Mouse (Mus musculus): ENCODE measurements around the gene Zbtb4. TPM values are rescaled to one million over a fixed set of nuclear protein-coding genes. Genes with fewer than 3 reads are reported as not detected.

Gene Zbtb4
- 24.0 TPM for polyA plus RNA-seq (2014; fragmentation: Illumina TruSeq; extraction: RNeasy Lipid Tissue Mini Kit (QIAGEN cat#74804); ENCODE audit: low read depth, low replicate concordance)

DNA sequence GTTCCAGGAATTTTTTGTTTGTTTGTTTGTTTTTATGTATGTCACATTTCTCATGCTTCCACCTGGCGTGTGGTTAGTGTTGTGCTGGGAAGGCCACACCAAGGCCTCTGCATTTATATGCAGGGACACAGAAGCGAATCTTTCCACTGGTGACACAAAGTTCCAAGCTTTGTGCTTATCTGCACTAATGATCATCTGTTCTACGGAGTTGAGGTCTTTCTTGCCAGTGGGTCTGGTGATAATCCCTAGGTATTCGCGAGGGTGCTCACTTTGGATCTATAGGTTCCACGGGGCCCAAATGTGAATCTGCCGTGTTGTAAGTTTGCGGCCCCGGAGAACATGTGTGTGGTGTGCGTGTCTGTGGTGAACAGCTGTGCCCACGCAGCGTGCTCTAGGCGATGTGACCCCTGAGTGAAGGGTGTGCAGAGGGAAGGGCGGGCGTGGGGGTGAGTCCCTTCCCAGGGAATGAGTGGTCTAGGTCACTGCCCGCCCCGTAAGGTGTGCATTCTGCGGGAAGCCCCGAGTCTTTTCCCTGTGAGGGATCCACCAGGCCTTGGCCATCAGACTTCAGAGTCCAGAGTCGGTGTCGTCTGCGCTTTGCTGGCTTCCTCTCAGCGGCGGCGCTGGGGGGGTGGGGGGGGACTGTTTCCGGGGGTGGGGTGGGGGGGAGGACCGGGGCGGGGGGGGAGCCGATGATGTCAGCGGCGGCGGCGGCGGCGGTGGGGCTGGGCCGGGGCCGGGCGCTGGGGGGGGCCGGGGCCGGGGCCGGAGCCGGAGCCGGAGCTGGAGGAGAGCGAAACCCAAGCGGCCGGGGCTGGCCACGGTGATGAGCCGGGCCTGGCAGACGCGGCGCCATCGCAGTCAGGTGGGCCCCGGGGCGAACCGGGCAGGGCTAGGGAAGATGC is at the start of gene Zbtb4:
TSS of gene Zbtb4 (plus strand) at position 692 of the 905 bp plus-strand sequence.

DNA sequence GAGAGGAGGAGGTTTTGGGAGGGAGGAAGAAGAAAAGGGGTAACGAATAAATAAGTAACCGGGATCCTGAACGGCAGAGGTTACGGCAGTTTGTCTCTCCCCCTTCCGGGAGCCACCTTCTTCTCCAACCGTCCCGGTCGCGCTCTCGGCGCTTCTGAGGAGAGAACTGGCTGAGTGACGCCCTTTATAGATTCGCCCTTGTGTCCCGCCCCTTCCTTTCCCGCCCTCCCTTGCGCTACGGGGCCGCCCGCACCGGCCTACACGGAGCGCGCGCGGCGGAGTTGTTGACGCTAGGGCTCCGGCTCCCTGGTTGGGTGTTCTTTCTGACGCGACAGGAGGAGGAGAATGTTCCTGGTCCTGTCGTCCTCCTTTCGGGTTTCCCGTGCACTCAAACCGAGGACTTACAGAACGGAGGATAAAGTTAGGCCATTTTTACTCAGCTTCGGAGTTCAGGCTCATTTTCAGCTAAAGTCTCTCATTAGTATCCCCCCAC is 7.2 kb upstream of the Zbtb4 start, which contains the start of gene Polr2a:
TSS of gene Polr2a (minus strand) at position 160 of the 493 bp plus-strand sequence.

DNA sequence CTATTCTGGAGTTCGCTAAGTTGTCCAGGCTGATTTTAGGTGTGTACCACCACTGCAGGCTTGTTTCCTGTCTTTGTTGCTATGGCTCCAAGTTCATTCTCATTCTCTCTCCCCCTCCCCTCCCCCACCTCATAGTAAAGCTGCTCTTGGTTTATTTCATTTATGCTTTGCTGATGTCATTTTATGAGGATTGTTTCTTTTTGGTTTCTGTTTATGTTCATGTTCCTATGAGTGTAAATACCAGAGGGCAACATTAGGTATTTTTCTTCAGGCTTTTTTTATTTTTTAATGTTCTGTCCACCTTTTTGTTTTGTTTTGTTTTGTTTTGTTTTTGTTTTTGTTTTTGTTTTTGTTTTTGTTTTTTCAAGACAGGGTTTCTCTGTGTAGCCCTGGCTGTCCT is 3.8 kb upstream of the Zbtb4 start, which contains the start of gene Slc35g3:
TSS of gene Slc35g3 (minus strand) at position 101 of the 400 bp plus-strand sequence.

DNA sequence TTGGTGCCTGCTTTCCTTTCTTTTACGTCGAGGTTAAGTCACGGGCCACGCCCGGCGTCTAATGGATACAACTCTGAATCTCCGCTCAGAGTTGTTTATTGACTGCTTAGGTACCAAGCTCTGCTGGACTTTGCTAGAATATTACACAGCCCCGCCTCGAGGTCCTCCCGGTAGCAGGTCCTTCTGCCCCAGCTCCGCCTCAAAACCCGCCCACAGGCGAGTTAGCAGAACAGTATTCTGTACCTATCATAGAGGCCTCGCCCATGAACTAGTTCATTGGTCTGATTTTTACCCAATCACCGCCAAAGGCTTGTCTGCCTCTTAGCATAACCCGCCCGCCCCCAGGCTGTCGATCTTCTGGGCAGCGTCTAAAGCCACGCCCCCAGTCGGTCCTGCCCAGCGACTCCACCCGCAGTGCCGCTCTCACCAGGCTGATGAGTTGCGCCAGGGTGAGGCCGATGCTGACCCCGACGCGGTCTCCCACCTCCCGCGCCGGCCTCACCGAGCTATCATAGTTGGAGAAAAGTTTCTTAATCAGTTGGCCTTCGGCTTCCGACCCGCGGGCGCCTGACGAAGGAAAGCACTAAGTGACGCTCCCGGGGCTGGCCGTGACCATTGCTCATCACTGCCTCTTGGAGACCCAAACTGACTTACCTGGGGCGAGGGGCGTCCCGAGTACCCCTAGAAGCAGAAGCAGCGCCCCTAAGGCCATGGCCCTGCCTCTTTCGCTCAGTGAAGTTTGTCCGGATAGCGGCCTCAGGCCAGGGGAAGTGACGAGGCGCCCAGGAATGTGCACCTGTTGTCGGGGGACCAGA is 29.7 kb downstream of the Zbtb4 start, which contains the start of gene Chrnb1:
TSS of gene Chrnb1 (minus strand) at position 776 of the 815 bp plus-strand sequence.

DNA sequence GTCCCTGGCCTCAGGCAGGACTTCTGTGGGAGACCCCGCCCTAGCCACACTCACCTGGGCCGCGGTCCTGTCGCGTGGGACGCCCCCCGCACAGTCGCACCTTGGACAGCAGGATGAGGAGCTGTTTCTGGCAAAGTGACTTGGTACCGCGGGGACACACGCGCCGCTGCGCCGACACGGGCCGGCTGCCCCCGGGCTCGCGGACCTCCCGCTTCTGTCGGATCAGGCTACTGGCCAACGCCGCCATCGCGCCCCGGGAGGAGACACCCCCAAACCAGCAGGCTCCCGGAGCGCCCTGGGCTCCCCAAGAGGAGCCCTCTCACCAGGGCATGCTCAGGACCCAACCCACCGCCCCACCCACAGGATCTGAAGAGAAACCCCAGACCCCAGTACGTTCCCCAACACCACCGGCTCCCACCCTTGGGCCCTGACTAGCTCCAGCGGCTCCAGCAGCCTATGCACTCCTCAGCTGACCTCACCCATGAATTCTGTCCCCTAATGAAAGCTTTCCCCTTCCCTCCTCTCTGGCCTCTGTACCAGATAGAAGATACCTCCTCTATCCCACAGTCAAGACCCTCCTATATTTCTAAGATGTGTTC is 35.8 kb downstream of the Zbtb4 start, which contains the start of gene Fgf11:
TSS of gene Fgf11 (minus strand) at position 479 of the 599 bp plus-strand sequence.

DNA sequence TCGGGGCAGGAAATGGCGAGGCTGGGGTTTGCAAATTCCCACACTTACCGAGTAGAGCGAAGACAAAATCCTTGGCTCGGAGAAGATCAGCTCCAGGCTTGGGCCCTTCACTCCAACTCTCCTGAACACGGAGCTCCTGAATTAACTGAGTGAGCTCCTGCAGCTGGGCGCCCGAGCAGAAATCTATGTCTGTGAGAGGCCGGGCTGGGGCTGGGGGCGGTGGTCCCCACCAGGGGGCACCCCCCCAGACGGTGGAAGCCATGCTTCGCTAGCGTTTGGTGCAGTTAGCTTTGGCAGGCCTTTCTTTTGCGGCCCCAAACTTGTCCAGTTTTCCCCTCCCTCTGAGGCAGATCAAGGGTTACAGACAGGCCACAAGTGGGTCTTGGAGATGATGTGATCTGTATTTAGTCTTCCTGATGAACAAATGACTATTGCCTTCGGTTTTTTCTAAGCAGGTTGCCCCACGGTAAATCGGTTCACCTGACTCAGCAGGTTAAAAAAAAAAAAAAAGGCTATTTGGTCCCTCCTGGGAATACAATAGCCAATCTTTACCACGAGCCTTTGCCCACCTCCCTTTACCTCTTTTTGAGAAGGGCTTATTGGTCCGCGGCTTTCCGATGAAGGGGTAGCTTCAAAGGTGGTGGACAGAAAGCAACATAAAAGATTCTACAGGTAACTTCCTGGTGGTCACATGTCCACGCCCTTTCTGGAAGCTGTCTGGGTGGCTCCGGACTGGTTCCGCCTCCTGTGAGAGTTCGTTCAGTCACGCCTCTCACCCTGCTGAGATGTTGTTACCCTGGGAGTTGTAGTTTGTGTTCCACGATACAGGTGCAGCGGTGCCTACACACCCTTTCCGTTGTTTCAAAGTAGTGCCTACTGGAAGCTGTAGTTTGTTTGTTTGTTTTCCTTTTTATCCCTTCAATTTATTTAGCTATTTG is 39.5 kb downstream of the Zbtb4 start, which contains the start of gene Tmem102:
TSS of gene Tmem102 (minus strand) at position 653 of the 938 bp plus-strand sequence.

DNA sequence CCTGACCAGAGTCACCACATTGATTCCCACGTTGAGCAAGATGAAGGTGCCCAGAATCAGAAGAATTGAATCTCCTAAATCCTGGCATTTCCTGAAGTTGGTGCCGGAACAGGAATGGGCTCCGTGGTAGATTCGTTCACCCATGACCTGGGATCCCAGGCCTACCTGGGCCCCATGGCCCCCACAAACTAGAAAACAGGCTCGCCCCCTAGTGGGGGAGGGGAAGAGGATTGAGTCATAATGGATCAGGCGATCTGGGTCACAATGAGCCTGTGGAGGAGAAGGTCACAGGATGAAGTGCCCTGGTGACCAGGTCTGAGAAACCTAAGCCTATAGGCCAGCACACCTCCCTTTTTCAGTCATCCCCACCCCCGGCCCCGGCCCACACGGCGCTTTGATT is 49.4 kb downstream of the Zbtb4 start, which contains the start of gene Gm39566:
TSS of gene Gm39566 (minus strand) at position 144 of the 400 bp plus-strand sequence.

DNA sequence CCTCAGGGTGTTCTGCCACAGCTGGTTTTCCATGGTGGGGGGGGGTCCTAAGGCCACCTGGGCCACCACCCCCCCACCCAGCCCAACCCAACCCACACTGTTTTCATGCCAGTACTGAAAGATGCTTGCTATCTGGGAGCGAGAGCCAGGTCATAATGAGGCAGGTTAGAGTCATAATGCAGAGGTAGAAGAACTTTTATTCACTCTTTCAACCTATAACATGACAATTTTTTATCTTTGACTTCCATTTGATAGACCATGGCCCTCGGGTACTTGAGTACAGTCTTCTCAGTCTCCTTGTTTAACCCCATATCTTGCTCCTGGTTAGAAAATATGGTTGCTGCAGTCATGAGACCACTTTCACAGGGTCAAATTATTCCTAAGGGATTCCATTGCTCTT is 52.7 kb downstream of the Zbtb4 start, which contains the start of gene Spem2:
TSS of gene Spem2 (minus strand) at position 101 of the 400 bp plus-strand sequence.

DNA sequence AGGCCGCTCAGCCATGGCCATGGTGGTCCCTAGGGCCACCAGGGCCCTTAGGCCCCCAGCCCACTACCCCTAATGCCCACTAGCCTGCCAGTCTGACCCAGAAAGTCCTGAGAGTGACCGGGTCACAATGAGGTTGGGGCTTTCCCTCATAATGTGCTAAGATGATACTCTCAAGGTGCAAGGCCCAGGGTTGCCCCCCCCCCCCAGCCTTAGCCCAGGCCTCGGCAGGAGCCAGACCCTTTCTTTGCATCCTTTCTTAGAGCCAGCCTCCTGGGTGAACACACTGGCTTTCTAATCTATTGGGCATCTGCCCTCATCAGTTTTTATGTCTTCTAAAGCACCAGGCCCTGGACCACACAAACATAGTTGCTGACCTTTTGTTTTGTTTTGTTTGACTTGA is 56.4 kb downstream of the Zbtb4 start, which contains the start of gene Spem1:
TSS of gene Spem1 (minus strand) at position 101 of the 400 bp plus-strand sequence.

Other genes starting within 250 kb of the Zbtb4 start
- gene Dnah2, start 216.8 kb upstream of the Zbtb4 start, polyA plus RNA-seq (2014; fragmentation: Illumina TruSeq; extraction: RNeasy Lipid Tissue Mini Kit (QIAGEN cat#74804); ENCODE audit: low read depth, low replicate concordance), result 0.13 TPM
- 54.0 TPM for gene Efnb3, start 205.7 kb upstream of the Zbtb4 start, polyA plus RNA-seq (2014; fragmentation: Illumina TruSeq; extraction: RNeasy Lipid Tissue Mini Kit (QIAGEN cat#74804); ENCODE audit: low read depth, low replicate concordance)
- gene Wrap53, start 185.7 kb upstream of the Zbtb4 start, polyA plus RNA-seq (2014; fragmentation: Illumina TruSeq; extraction: RNeasy Lipid Tissue Mini Kit (QIAGEN cat#74804); ENCODE audit: low read depth, low replicate concordance), result 7.1 TPM
- gene Trp53, start 185.6 kb upstream of the Zbtb4 start, polyA plus RNA-seq (2014; fragmentation: Illumina TruSeq; extraction: RNeasy Lipid Tissue Mini Kit (QIAGEN cat#74804); ENCODE audit: low read depth, low replicate concordance), result 15.7 TPM
- 18.5 TPM for gene Atp1b2, start 160.0 kb upstream of the Zbtb4 start, polyA plus RNA-seq (2014; fragmentation: Illumina TruSeq; extraction: RNeasy Lipid Tissue Mini Kit (QIAGEN cat#74804); ENCODE audit: low read depth, low replicate concordance)
- gene Shbg, start 148.0 kb upstream of the Zbtb4 start, polyA plus RNA-seq (2014; fragmentation: Illumina TruSeq; extraction: RNeasy Lipid Tissue Mini Kit (QIAGEN cat#74804); ENCODE audit: low read depth, low replicate concordance), result not detected
- gene Sat2, start 143.9 kb upstream of the Zbtb4 start, polyA plus RNA-seq (2014; fragmentation: Illumina TruSeq; extraction: RNeasy Lipid Tissue Mini Kit (QIAGEN cat#74804); ENCODE audit: low read depth, low replicate concordance), result 7.8 TPM
- gene Fxr2, start 132.9 kb upstream of the Zbtb4 start, polyA plus RNA-seq (2014; fragmentation: Illumina TruSeq; extraction: RNeasy Lipid Tissue Mini Kit (QIAGEN cat#74804); ENCODE audit: low read depth, low replicate concordance), result 102 TPM
- not detected for gene Sox15, start 110.6 kb upstream of the Zbtb4 start, polyA plus RNA-seq (2014; fragmentation: Illumina TruSeq; extraction: RNeasy Lipid Tissue Mini Kit (QIAGEN cat#74804); ENCODE audit: low read depth, low replicate concordance)
- gene Mpdu1, start 103.3 kb upstream of the Zbtb4 start, polyA plus RNA-seq (2014; fragmentation: Illumina TruSeq; extraction: RNeasy Lipid Tissue Mini Kit (QIAGEN cat#74804); ENCODE audit: low read depth, low replicate concordance), result 26.2 TPM
- 10.7 TPM for gene Cd68, start 99.8 kb upstream of the Zbtb4 start, polyA plus RNA-seq (2014; fragmentation: Illumina TruSeq; extraction: RNeasy Lipid Tissue Mini Kit (QIAGEN cat#74804); ENCODE audit: low read depth, low replicate concordance)
- gene Eif4a1, start 93.5 kb upstream of the Zbtb4 start, polyA plus RNA-seq (2014; fragmentation: Illumina TruSeq; extraction: RNeasy Lipid Tissue Mini Kit (QIAGEN cat#74804); ENCODE audit: low read depth, low replicate concordance), result 274 TPM
- gene Senp3, start 83.8 kb upstream of the Zbtb4 start, polyA plus RNA-seq (2014; fragmentation: Illumina TruSeq; extraction: RNeasy Lipid Tissue Mini Kit (QIAGEN cat#74804); ENCODE audit: low read depth, low replicate concordance), result 55.9 TPM
- 3.4 TPM for gene Tnfsf13, start 80.1 kb upstream of the Zbtb4 start, polyA plus RNA-seq (2014; fragmentation: Illumina TruSeq; extraction: RNeasy Lipid Tissue Mini Kit (QIAGEN cat#74804); ENCODE audit: low read depth, low replicate concordance)
- 19.9 TPM for gene Tnfsf12, start 70.1 kb upstream of the Zbtb4 start, polyA plus RNA-seq (2014; fragmentation: Illumina TruSeq; extraction: RNeasy Lipid Tissue Mini Kit (QIAGEN cat#74804); ENCODE audit: low read depth, low replicate concordance)
- 10.4 TPM for gene Tnfsfm13, start 69.8 kb upstream of the Zbtb4 start, polyA plus RNA-seq (2014; fragmentation: Illumina TruSeq; extraction: RNeasy Lipid Tissue Mini Kit (QIAGEN cat#74804); ENCODE audit: low read depth, low replicate concordance)
- 20.8 TPM for gene Polr2a, start 7.3 kb upstream of the Zbtb4 start, polyA plus RNA-seq (2014; fragmentation: Illumina TruSeq; extraction: RNeasy Lipid Tissue Mini Kit (QIAGEN cat#74804); ENCODE audit: low read depth, low replicate concordance)
- not detected for gene Slc35g3, start 3.9 kb upstream of the Zbtb4 start, polyA plus RNA-seq (2014; fragmentation: Illumina TruSeq; extraction: RNeasy Lipid Tissue Mini Kit (QIAGEN cat#74804); ENCODE audit: low read depth, low replicate concordance)
- gene Chrnb1, start 30.0 kb downstream of the Zbtb4 start, polyA plus RNA-seq (2014; fragmentation: Illumina TruSeq; extraction: RNeasy Lipid Tissue Mini Kit (QIAGEN cat#74804); ENCODE audit: low read depth, low replicate concordance), result 7.0 TPM
- 3.8 TPM for gene Fgf11, start 35.9 kb downstream of the Zbtb4 start, polyA plus RNA-seq (2014; fragmentation: Illumina TruSeq; extraction: RNeasy Lipid Tissue Mini Kit (QIAGEN cat#74804); ENCODE audit: low read depth, low replicate concordance)
- not detected for gene Tmem102, start 39.7 kb downstream of the Zbtb4 start, polyA plus RNA-seq (2014; fragmentation: Illumina TruSeq; extraction: RNeasy Lipid Tissue Mini Kit (QIAGEN cat#74804); ENCODE audit: low read depth, low replicate concordance)
- gene Gm39566, start 49.4 kb downstream of the Zbtb4 start, polyA plus RNA-seq (2014; fragmentation: Illumina TruSeq; extraction: RNeasy Lipid Tissue Mini Kit (QIAGEN cat#74804); ENCODE audit: low read depth, low replicate concordance), result not detected
- not detected for gene Spem2, start 52.6 kb downstream of the Zbtb4 start, polyA plus RNA-seq (2014; fragmentation: Illumina TruSeq; extraction: RNeasy Lipid Tissue Mini Kit (QIAGEN cat#74804); ENCODE audit: low read depth, low replicate concordance)
- not detected for gene Spem1, start 56.3 kb downstream of the Zbtb4 start, polyA plus RNA-seq (2014; fragmentation: Illumina TruSeq; extraction: RNeasy Lipid Tissue Mini Kit (QIAGEN cat#74804); ENCODE audit: low read depth, low replicate concordance)
- 5.0 TPM for gene Nlgn2, start 71.9 kb downstream of the Zbtb4 start, polyA plus RNA-seq (2014; fragmentation: Illumina TruSeq; extraction: RNeasy Lipid Tissue Mini Kit (QIAGEN cat#74804); ENCODE audit: low read depth, low replicate concordance)
- gene Tmem256, start 72.6 kb downstream of the Zbtb4 start, polyA plus RNA-seq (2014; fragmentation: Illumina TruSeq; extraction: RNeasy Lipid Tissue Mini Kit (QIAGEN cat#74804); ENCODE audit: low read depth, low replicate concordance), result 282 TPM
- gene Plscr3, start 80.5 kb downstream of the Zbtb4 start, polyA plus RNA-seq (2014; fragmentation: Illumina TruSeq; extraction: RNeasy Lipid Tissue Mini Kit (QIAGEN cat#74804); ENCODE audit: low read depth, low replicate concordance), result 23.8 TPM
- gene Tnk1, start 92.8 kb downstream of the Zbtb4 start, polyA plus RNA-seq (2014; fragmentation: Illumina TruSeq; extraction: RNeasy Lipid Tissue Mini Kit (QIAGEN cat#74804); ENCODE audit: low read depth, low replicate concordance), result not detected
- not detected for gene Tmem95, start 112.1 kb downstream of the Zbtb4 start, polyA plus RNA-seq (2014; fragmentation: Illumina TruSeq; extraction: RNeasy Lipid Tissue Mini Kit (QIAGEN cat#74804); ENCODE audit: low read depth, low replicate concordance)
- gene Kctd11, start 115.5 kb downstream of the Zbtb4 start, polyA plus RNA-seq (2014; fragmentation: Illumina TruSeq; extraction: RNeasy Lipid Tissue Mini Kit (QIAGEN cat#74804); ENCODE audit: low read depth, low replicate concordance), result 4.2 TPM
- gene Acap1, start 129.6 kb downstream of the Zbtb4 start, polyA plus RNA-seq (2014; fragmentation: Illumina TruSeq; extraction: RNeasy Lipid Tissue Mini Kit (QIAGEN cat#74804); ENCODE audit: low read depth, low replicate concordance), result 0.81 TPM
- 2.9 TPM for gene 2810408A11Rik, start 135.1 kb downstream of the Zbtb4 start, polyA plus RNA-seq (2014; fragmentation: Illumina TruSeq; extraction: RNeasy Lipid Tissue Mini Kit (QIAGEN cat#74804); ENCODE audit: low read depth, low replicate concordance)
- 37.7 TPM for gene Neurl4, start 135.2 kb downstream of the Zbtb4 start, polyA plus RNA-seq (2014; fragmentation: Illumina TruSeq; extraction: RNeasy Lipid Tissue Mini Kit (QIAGEN cat#74804); ENCODE audit: low read depth, low replicate concordance)
- gene Gps2, start 148.0 kb downstream of the Zbtb4 start, polyA plus RNA-seq (2014; fragmentation: Illumina TruSeq; extraction: RNeasy Lipid Tissue Mini Kit (QIAGEN cat#74804); ENCODE audit: low read depth, low replicate concordance), result 44.4 TPM
- gene Eif5a, start 156.0 kb downstream of the Zbtb4 start, polyA plus RNA-seq (2014; fragmentation: Illumina TruSeq; extraction: RNeasy Lipid Tissue Mini Kit (QIAGEN cat#74804); ENCODE audit: low read depth, low replicate concordance), result 482 TPM
- 32.3 TPM for gene Ybx2, start 169.9 kb downstream of the Zbtb4 start, polyA plus RNA-seq (2014; fragmentation: Illumina TruSeq; extraction: RNeasy Lipid Tissue Mini Kit (QIAGEN cat#74804); ENCODE audit: low read depth, low replicate concordance)
- gene Slc2a4, start 182.3 kb downstream of the Zbtb4 start, polyA plus RNA-seq (2014; fragmentation: Illumina TruSeq; extraction: RNeasy Lipid Tissue Mini Kit (QIAGEN cat#74804); ENCODE audit: low read depth, low replicate concordance), result 385 TPM
- gene Cldn7, start 198.9 kb downstream of the Zbtb4 start, polyA plus RNA-seq (2014; fragmentation: Illumina TruSeq; extraction: RNeasy Lipid Tissue Mini Kit (QIAGEN cat#74804); ENCODE audit: low read depth, low replicate concordance), result 0.58 TPM
- 146 TPM for gene Ctdnep1, start 215.2 kb downstream of the Zbtb4 start, polyA plus RNA-seq (2014; fragmentation: Illumina TruSeq; extraction: RNeasy Lipid Tissue Mini Kit (QIAGEN cat#74804); ENCODE audit: low read depth, low replicate concordance)
- gene Elp5, start 216.6 kb downstream of the Zbtb4 start, polyA plus RNA-seq (2014; fragmentation: Illumina TruSeq; extraction: RNeasy Lipid Tissue Mini Kit (QIAGEN cat#74804); ENCODE audit: low read depth, low replicate concordance), result 52.8 TPM
- 418 TPM for gene Gabarap, start 225.2 kb downstream of the Zbtb4 start, polyA plus RNA-seq (2014; fragmentation: Illumina TruSeq; extraction: RNeasy Lipid Tissue Mini Kit (QIAGEN cat#74804); ENCODE audit: low read depth, low replicate concordance)
- gene Phf23, start 229.9 kb downstream of the Zbtb4 start, polyA plus RNA-seq (2014; fragmentation: Illumina TruSeq; extraction: RNeasy Lipid Tissue Mini Kit (QIAGEN cat#74804); ENCODE audit: low read depth, low replicate concordance), result 25.3 TPM
- gene Dvl2, start 234.7 kb downstream of the Zbtb4 start, polyA plus RNA-seq (2014; fragmentation: Illumina TruSeq; extraction: RNeasy Lipid Tissue Mini Kit (QIAGEN cat#74804); ENCODE audit: low read depth, low replicate concordance), result 5.6 TPM
- gene Acadvl, start 249.5 kb downstream of the Zbtb4 start, polyA plus RNA-seq (2014; fragmentation: Illumina TruSeq; extraction: RNeasy Lipid Tissue Mini Kit (QIAGEN cat#74804); ENCODE audit: low read depth, low replicate concordance), result 1,086 TPM